Mouse (Mus musculus): ENCODE results near the gene H2-M10.3.
"Not testable (repeated sequence)": the region's sequence is repeated elsewhere in the genome, so short reads cannot be mapped to it uniquely, and the experiment has no call there.

H2-M10.3 gene

GRCm38 (mm10) chr17:36368317-36368716 is at the start of gene H2-M10.3:
H2-M10.3 (minus strand) TSS chr17:36368417.
- not testable (repeated sequence) for DNase-seq (ENCODE audit: low spot score)

- DNase-seq (ENCODE audit: low spot score) = no peak
These were observed 49.2 kb upstream of the H2-M10.3 start for GRCm38 (mm10) chr17:36417416-36417815.

- DNase-seq (ENCODE audit: low spot score) = no peak
These were observed 47.2 kb upstream of the H2-M10.3 start for GRCm38 (mm10) chr17:36415407-36415806.

- no peak for DNase-seq (ENCODE audit: low spot score)
These were observed 46.1 kb upstream of the H2-M10.3 start for GRCm38 (mm10) chr17:36414361-36414760.

- no peak for DNase-seq (ENCODE audit: low spot score)
These were observed 21.7 kb upstream of the H2-M10.3 start for GRCm38 (mm10) chr17:36389907-36390306.

- not testable (repeated sequence) for DNase-seq (ENCODE audit: low spot score)
These were observed 5.8 kb downstream of the H2-M10.3 start for GRCm38 (mm10) chr17:36362404-36362803.

GRCm38 (mm10) chr17:36357512-36357911 is 10.7 kb downstream of the H2-M10.3 start:
- peak; percentile 15 for DNase-seq (ENCODE audit: low spot score)

GRCm38 (mm10) chr17:36355763-36356162 is 12.5 kb downstream of the H2-M10.3 start:
- DNase-seq (ENCODE audit: low spot score) = no peak

- DNase-seq (ENCODE audit: low spot score) = peak; percentile 12
These were observed 12.9 kb downstream of the H2-M10.3 start for GRCm38 (mm10) chr17:36355343-36355742.

GRCm38 (mm10) chr17:36326055-36326454 is 42.2 kb downstream of the H2-M10.3 start, which contains the start of gene H2-M10.1:
H2-M10.1 (minus strand) TSS chr17:36326155.
- DNase-seq (ENCODE audit: low spot score) = no peak

- no peak for DNase-seq (ENCODE audit: low spot score)
These were observed 52.4 kb downstream of the H2-M10.3 start for GRCm38 (mm10) chr17:36315689-36316253.

- peak; percentile 45 for DNase-seq (ENCODE audit: low spot score)
These were observed 53.1 kb downstream of the H2-M10.3 start for GRCm38 (mm10) chr17:36315041-36315688.
